Mouse (Mus musculus): ENCODE results near the gene Hs3st5.

Gene Hs3st5

DNA sequence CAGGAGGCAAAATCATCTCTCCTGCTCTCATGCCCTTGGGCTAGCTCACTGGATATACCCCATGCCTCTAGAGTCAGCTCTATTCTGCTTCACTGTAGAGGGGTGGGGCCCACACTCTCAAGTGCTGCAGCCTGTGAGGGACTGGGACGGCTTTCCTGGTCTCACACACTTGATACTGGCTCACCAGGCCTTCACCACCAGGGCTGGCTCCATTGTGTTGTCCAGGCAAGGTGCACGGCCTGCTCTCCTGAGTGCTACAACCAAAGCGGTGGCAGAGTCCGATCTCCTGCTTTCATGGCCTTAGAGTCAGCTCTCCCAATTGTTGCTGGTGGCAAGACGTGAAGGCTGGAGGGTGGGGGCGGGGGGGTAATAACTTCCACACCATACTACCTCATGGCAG is 268.3 kb downstream of the Hs3st5 start:
- ChIA-PET POLR2A (no interaction called here), CTCF (interaction anchor here in 1 of 4 experiments (1.1 kb wide), 1 partner anchor 15 kb away, joined by 4 read pairs; no protein-coding TSS in a partner anchor)

DNA sequence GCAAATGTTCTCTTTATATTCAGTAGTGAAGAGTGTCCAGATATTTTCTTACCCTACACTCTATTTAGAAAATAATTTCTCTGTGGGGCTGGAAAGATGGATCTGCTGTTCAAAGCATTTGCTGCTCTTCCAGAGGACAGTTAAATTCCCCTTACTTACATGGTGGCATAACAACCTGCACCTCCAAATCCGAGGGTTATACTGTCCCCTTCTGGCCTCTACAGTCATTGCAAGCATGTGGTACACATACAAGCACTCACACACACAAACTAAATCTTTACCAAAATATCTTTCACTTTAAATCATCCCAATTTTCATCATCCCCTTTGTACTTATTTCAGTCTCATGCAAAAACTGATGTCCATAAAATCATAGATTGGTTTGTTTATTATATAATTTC is 275.0 kb downstream of the Hs3st5 start:
- CTCF ChIA-PET: no interaction called here

DNA sequence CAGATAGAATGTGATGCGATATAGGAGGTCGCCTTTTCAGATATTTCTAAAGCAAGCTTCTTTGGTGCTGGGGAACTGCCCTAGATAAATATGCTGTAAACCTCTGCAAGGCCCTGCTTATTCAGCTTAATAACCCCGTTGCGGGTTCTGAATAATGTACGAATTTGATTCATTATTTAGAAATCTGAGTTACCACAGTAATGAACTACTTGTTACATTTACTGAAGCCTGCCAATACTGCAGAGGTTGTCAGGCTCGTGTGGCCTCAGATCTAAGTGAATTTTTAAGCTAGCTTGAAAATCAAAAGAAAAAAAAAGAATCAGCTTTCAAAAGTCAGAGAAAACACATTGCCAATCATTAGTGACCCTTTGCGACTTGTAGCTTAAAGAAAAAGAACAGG is 280.4 kb downstream of the Hs3st5 start:
- ChIA-PET POLR2A (no interaction called here), CTCF (no interaction called here)

More for the DNA sequence above, 275.0 kb downstream of the Hs3st5 start:
- POLR2A ChIA-PET: no interaction called here

DNA sequence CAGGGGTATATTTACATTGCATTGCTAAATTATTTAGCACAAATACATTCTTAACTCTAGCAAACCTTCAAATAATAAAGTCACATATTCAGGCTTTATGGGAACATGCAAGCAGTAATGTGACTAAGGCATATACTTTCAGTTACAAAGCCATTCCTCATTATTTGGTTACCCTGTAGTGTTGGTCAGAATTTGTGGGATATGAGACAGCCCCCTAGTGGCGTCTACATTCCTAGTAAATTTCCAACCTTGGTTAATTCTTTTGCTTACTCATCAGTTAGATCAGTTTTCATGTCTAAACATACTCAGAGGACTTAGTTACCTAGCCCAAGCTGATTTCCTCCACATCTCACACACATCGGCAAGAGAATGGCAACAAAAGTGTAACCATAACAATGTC is 285.2 kb downstream of the Hs3st5 start:
- POLR2A ChIA-PET: no interaction called here
- CTCF ChIA-PET: no interaction called here

DNA sequence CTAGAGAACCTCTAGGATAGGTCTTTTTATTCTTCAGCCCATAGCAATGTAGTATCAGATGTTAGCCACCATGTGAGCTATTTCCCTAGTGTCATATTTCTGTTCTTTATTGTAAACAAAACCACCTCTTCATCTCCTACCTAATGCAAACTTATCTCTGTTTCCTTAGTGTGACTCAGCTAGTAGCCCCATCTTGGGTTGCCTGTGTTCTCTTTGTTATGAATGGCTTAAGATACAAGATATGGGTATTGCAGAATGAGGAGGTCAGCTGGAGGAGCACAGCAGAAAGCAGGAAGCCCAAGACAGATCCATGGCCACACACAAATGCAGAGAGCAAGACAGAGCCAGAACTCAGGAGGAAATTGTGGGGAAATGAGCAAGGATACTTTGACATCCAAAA is 288.7 kb downstream of the Hs3st5 start:
- CTCF ChIA-PET: no interaction called here
- POLR2A ChIA-PET: no interaction called here

DNA sequence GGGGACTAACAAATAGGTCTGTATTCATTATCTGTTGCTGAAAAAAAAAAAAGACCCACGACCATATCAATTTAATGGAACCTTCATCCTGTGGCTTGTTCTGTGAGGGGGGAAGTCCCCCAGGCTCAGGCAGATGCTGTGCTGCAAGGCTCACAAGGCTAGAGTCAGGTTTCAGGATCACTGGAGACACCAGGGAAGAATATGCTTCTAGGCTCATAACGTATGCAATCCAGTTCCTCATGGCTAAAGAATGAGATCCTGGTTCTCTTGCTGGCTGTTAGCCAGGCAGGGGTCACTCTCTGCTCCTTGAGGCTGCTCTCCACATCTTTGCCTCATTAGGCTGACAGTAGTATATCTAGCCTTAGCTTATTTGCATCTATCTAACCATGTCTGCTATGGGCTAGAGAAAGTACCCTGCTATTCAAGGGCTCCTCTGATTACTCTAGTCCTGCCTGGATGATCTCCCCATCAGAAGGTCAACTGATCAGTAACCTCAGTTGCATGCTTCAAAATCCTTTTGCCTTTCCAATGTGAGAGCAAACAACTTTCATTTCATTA is 294.4 kb downstream of the Hs3st5 start:
- ChIA-PET CTCF (interaction anchor here in 1 of 4 experiments (0.5 kb wide), 1 partner anchor 348 kb away, joined by 6 read pairs; no protein-coding TSS in a partner anchor), POLR2A (interaction anchor here in 1 of 4 experiments (0.5 kb wide), 1 partner anchor 116 kb away, joined by 4 read pairs; no protein-coding TSS in a partner anchor)

DNA sequence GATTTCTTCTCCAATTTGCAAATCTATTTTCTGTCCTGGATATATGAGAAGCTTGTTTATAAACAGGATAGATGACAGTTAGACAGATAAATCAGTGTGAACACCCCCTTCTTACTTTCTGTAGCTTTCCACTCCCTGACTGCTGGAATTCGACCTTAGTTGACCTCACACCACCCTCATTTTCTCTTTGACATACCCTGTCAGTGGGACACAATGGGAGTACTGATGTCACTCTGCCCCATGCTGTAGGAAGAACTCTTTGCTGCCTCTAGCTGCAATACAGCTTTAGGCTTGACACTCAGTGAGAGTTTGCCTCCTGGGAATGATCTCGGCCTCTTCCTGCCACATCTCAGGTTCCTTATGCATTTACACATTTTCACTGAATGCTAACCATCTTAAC is 297.1 kb downstream of the Hs3st5 start:
- POLR2A ChIA-PET: interaction anchor here in 1 of 4 experiments (0.5 to 0.6 kb wide), 2 partner anchors 12 to 120 kb away, joined by 3 to 8 read pairs; no protein-coding TSS in a partner anchor
- CTCF ChIA-PET: interaction anchor here in 3 of 4 experiments (0.6 to 1.2 kb wide), 5 partner anchors 31 to 715 kb away, joined by 3 to 6 read pairs (median 3); no protein-coding TSS in a partner anchor

DNA sequence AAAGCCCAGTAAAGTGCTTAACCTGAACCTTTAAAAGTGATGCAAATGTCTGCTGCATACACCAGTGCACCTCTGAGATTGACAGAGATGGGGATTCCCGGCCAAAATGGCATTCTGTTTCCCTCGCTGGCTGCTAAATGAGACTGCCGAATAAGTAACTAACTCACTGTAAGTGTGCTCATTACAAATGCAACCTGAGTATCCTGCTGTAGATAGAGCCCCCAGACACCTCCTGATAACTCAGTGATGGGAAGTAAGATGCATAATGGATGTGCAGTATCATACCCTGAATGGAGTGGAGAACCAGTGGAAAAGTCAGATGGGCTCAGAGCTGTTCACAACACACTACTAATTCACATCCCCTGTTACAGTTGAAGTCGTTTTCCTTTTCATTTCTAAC is 298.7 kb downstream of the Hs3st5 start:
- POLR2A ChIA-PET: no interaction called here
- CTCF ChIA-PET: no interaction called here

DNA sequence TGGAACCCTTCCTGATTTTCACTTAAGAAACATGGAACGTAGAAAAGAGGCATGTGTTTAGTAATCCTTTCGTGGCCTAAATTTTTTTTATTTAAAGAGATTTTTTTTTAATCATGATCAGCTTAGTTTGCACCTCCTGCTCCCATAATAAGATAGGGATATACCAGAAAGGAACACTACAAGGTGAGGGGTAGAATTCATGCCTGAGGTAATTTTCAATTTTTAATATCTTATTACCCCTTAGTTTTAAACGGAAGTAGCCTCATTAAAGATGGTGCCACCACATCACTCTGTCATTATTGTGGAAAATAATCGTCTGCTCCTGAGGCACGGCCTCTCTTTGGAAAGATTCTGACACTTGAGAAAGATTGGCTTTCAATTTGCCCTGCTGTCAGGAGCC is 299.2 kb downstream of the Hs3st5 start:
- POLR2A ChIA-PET: no interaction called here
- CTCF ChIA-PET: no interaction called here

DNA sequence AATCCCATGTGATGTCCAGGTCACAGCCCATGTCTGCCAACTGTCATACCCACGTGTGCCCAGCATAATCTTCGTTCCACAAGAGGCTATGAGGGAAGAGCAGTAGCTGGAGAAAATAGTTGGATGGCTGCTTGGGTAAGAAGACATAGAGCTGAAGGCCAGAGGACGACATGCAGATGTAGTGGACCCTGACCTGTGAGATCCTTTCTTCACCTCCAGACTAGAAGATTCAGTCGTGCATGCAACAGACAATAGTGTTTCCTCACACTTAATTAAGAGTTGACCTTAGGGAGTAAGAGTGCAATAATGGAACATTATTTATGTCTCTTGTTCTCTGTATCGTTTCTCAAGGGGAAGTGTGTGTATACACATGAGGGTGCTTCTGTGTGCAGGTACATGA is 300.4 kb downstream of the Hs3st5 start:
- ChIA-PET CTCF (no interaction called here), POLR2A (interaction anchor here in 1 of 4 experiments (0.6 kb wide), 1 partner anchor 271 kb away, joined by 14 read pairs; no protein-coding TSS in a partner anchor)

DNA sequence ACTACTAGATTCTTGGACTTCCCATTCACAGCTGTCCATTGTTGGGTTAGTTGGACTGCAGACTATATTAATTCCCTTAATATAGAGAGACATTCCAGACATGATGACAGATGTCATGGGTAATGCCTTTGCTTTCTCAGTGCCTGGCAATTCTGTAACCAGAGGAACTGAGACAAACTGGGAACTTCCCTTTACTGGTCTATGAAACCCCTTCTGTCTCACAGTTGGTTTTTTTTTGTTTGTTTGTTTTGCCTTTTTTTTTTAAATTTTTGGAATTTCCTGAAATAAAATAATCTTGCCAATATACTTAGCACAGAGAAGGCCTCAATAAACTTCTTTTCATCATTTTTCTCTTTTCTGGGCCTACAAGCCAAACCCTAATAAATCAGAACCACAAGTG is 312.3 kb downstream of the Hs3st5 start:
- ChIA-PET POLR2A (interaction anchor here in 1 of 4 experiments (0.5 kb wide), 1 partner anchor 22 kb away, joined by 3 read pairs; no protein-coding TSS in a partner anchor), CTCF (no interaction called here)

DNA sequence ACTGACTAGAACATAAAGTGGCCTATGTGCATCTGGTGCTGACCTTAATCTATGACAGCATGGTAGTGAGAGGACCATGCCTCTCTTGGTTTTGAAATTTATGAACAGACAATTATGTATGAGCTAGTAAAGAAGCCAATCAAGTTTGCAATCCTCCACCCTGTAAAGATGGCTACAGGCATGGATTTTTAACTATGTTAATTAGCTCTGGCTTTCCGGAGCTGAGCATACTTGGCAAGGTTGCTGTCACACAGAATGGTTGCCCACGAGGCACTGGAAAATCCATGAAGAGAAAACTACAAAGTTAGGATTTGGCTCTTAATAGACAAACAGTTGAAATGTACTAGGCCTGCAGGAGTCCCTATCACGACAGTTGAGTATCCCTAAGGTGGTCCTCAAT is 322.5 kb downstream of the Hs3st5 start:
- ChIA-PET POLR2A (no interaction called here), CTCF (no interaction called here)

DNA sequence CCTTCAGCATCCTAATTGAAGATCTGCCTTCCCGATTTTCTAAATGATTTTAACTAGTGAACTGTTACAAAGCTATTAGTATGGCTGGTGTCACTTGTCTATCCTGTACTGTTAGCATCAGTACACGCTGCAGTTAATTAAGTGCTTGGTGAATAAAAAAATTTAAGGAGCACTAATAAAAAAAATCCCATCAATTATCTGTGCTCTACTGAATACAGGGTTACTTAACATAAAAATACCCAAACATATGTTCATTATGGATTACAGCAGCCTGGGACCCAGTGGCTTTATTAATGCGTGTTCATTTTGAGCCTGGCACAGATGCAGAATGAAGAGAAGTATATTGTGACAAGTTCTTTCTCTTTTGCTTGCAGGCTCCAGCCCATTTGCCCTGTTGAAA is 325.6 kb downstream of the Hs3st5 start:
- POLR2A ChIA-PET: no interaction called here
- CTCF ChIA-PET: no interaction called here

DNA sequence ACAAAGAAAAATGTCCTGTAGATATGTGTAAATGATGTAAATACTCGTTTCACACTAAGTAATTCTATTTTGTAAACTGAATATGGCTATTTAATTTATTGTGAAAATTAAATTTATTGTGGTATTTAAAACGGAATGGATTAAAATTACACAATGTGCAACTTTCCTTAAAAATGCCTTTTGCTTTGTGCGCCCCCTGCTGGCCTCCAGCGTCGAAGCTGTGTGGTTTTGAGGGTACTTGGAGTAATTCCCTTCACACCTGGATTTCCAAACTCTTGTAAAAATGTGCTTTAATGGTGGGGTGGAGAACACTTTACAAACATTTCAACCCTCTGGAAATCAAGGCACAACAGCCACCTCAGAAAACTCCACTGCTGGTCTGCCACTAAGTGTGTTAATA is 327.6 kb downstream of the Hs3st5 start:
- CTCF ChIA-PET: interaction anchor here in 3 of 4 experiments (0.7 to 1.6 kb wide), 8 partner anchors 18 to 728 kb away, joined by 3 to 5 read pairs (median 3); no protein-coding TSS in a partner anchor
- POLR2A ChIA-PET: interaction anchor here in 1 of 4 experiments (0.6 kb wide), 1 partner anchor 38 kb away, joined by 3 read pairs; no protein-coding TSS in a partner anchor

DNA sequence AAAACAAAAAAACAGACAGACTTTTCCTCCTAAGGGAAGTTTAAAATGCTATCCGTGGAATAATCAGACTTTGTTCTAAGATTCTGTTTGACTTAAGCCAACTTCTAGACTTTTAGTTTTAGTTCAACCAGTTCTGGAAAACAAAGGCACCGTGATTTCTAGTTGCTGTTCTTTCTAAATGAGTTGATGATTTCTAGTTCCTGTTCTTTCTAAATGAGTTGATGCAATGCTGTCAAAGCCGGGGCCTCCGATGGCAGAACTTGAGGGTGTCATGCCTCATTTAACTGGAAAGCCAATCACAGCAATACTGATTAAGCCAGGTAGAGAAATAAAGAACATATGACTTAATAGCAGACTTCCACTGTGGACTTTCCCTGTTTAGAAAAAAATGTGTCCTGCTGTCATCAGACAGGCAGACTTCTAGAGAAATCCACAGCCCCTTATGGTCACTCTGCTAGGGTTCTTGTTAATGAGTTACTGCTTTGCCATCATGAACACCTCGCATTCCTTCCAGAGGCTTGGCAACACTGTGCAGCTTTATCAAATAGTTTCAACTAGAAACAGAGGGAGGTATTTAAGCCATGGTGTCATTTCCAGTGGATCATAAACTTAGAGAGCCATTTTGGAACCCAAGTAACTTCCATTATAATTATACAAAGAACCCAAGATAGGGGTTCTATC is 329.4 kb downstream of the Hs3st5 start:
- POLR2A ChIA-PET: no interaction called here

DNA sequence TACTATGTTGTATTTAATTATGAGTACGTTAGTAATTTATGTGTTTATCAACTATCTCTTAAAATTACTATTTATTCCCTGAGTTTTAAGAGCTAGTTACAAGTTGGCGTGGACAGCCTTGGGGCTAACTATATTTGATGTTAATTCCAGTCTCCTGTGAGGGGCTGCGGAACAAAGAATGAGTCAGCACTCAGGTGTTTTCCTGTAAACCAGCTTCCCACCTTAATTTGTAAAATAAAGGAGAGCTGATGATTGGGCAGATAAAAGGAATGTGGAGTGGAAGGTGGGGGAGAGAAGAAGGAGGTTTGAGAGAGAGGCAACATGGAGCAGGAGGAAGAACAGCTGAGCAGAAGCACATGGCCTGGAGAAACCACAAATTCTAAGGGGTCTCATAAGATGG is 343.6 kb downstream of the Hs3st5 start:
- ChIA-PET CTCF (no interaction called here), POLR2A (no interaction called here)

More for the DNA sequence above, 329.4 kb downstream of the Hs3st5 start:
- CTCF ChIA-PET: no interaction called here

DNA sequence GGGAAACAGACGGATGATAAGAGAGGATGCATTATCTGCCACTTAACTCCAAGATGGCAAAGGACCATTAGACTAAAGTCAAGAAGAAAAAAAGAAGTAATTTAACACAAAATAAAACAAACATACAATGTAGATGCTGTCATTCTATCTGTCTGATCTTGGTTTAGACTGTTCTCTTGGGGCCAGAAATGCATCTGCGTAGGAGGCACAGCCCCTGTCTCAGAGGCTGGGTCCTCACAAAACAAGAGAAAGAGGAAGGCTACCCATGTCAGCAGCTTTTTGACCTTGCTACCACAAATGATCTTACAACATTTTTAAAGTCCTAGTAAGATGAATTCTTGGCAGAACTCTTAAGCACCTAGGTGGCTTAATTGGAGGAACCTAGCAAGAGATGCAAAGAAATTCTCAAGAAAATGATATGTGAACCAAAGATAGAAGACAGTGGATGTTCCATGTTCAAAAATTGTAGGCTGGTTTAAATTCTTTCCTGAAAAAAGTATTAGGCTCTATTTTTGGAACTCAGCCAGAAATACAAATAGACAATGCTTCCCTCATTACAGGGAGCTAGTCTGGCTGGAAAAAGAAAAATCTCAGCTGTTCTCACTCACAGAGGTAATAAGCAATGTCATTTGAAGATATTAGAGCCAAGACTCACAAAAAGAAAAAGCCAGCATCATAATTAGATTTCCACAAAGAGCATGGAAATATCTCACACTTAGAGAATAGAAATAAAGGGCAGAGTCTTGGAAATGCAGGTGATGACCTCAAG is 355.7 kb downstream of the Hs3st5 start:
- POLR2A ChIA-PET: no interaction called here
- CTCF ChIA-PET: no interaction called here
